Mouse (Mus musculus) megakaryocyte progenitor cell, adult 5-6 weeks (primary cell): Measurements from ENCODE around the gene Tcap. TPM values are rescaled to one million over a fixed set of nuclear protein-coding genes. Genes with fewer than 3 reads are reported as not detected.
"Not testable (repeated sequence)": the region's sequence is repeated elsewhere in the genome, so short reads cannot be mapped to it uniquely, and the experiment has no call there.

ENCODE experiments used
- ATAC-seq: replicated peaks from 2 replicates; pipeline ENCODE4 v1.8.0; 2016; ENCODE audit warnings: mild to moderate bottlenecking, moderate TSS enrichment, inconsistent platforms; ENCODE audit not compliant: poor library complexity
- total RNA-seq, 2 experiments: library from RNA; stranded (forward) in 1 of 2; stranded (reverse) in 1 of 2; fragments of 157-497, 149-512 nt in 1 of 2; fragments of 200-1000 nt in 1 of 2; gene quantifications; 2 replicates each; pipeline versions ENCODE4 v1.2.3 to v1.2.4; 2015 to 2017

The Tcap gene
- total RNA-seq, 2 experiments from 2014 or later: not detected

GRCm38 (mm10) chr11:98379379-98379778 lies 4.2 kb upstream of the Tcap start:
- no peak for ATAC-seq

DNA sequence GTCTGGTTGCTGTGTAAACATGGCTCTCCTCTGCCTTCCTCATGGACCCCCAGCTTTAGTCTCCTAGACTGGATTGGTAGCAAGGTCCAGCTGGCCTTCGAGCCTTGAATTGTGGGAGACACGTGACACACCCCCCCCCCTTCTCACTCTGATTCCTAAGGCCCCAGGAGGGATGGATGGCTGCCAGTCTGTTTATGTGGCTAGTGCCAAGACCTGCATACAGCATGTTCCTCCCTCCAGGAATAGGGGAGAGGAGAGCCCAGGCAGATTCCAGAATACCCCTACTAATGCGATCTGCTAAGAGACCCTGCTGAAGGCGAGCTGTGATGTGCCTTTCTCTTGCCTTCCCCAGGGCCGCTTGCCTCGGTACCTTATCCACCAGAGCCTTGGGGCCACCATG lies 3.5 kb upstream of the Tcap start:
- no peak for ATAC-seq

- ATAC-seq: no peak
These were observed 2.0 kb upstream of the Tcap start for GRCm38 (mm10) chr11:98381651-98382050.

DNA sequence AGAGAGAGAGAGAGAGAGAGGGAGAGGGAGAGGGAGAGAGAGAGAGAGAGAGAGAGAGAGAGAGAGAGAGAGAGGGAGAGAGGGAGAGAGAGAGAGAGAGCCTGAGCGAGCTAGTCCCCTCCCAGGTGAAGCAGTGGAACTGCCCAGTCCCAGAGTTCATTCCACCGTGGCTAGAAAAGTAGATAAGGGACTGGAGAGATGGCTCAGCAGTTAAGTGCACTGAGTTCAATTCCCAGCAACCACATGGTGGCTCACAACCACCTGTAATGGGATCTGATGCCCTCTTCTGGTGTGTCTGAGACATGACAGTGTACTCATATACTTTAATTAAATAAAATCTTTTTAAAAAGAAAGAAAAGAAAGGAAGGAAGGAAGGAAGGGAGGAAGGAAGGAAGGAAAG lies 1.2 kb upstream of the Tcap start:
- ATAC-seq: not testable (repeated sequence)

- no peak for ATAC-seq
These were observed 605 bp downstream of the Tcap start for GRCm38 (mm10) chr11:98384216-98384615.

- no peak for ATAC-seq
These were observed 1.4 kb downstream of the Tcap start for GRCm38 (mm10) chr11:98384721-98385637.

GRCm38 (mm10) chr11:98385638-98386585 lies 2.3 kb downstream of the Tcap start, which contains the start of gene Pnmt:
Gene Pnmt, plus strand, starts transcription at chr11:98386450.
- no peak for ATAC-seq

DNA sequence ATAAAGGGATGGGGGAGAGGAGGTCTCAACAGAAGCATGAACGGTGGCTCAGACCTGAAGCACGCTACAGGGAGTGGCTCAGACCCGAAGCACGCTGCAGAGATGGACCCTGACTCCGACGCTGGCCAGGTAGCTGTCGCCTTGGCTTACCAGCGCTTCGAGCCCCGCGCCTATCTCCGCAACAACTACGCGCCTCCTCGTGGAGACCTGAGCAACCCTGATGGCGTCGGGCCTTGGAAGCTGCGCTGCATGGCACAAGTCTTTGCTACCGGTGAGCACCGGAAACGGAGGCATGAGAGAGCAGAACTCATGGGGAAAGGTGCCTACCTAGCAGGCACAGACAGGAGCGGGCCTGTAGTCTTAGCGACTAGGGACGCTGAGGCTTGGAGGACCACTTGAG lies 3.0 kb downstream of the Tcap start:
- ATAC-seq: no peak

DNA sequence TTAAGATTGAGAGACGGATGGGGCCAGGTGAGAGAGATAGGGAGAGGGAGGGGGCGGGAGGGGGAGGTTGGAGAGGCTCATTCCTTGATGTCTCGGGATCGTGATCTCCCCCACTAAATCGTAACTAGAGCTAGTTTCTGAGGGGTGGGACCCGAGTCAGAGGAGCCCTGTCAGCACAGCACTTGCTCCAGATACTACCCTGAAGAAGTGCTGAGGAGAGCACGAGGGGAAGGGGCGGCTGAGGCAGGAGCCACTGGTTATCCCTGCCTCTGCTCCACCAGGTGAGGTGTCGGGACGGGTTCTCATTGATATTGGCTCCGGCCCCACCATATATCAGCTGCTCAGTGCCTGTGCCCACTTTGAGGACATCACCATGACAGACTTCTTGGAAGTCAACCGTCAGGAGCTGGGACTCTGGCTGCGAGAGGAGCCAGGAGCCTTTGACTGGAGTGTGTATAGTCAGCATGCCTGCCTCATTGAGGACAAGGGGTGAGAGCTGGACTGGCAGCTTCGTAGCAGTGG lies 3.5 kb downstream of the Tcap start:
- no peak for ATAC-seq

- no peak for ATAC-seq
These were observed 4.7 kb downstream of the Tcap start for GRCm38 (mm10) chr11:98388282-98388681.

DNA sequence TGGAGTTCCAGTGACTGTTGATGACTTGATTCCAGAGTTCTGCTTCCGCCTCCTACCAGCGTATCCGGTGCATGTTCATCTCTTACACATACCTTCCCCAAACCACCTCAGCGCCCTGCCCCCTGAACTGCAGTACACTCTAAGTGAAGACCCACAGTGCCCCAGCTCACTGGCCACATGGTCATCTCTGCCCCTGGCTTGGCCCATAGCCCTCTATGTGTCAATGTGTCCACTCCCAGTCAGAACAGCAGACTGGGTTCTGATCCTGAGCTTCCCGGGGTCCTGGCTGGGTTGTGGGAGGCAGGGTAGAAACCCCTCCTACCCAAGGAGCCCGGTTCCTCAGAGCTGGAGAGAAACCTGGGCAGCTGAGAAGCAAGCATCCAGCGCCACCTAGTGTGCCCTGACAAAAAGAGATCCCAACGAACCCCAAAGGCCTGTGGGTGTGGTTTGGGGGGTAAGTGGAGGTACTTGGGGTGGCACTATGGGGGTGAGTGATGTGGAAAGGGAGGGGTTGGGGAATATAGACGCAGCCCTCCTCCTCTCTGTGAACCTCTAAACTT lies 5.7 kb downstream of the Tcap start:
- peak; percentile 44 for ATAC-seq

- ATAC-seq: no peak
These were observed 6.5 kb downstream of the Tcap start for GRCm38 (mm10) chr11:98390141-98390540.

DNA sequence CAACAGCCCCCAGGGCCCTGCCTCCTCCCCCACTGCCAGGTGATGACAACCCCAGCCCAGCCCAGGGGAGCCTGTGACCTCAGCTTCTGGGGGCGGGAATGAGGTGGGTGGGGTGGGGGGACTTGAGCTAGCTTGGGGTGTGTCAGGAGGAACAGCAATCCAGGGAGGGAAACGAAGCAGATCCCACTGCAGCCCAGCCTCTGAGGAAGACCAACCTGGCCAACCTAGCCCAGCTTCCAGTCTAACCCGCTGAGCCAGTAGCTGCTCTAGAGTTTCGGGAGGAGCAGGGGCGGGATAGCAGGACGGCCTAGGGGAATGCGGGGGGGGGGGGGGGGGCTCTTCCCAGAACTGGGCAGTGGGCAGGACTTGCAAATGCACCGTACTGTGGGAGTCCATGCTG lies 8.4 kb downstream of the Tcap start:
- ATAC-seq: no peak

GRCm38 (mm10) chr11:98392645-98393044 lies 9.0 kb downstream of the Tcap start:
- ATAC-seq: peak; percentile 62

DNA sequence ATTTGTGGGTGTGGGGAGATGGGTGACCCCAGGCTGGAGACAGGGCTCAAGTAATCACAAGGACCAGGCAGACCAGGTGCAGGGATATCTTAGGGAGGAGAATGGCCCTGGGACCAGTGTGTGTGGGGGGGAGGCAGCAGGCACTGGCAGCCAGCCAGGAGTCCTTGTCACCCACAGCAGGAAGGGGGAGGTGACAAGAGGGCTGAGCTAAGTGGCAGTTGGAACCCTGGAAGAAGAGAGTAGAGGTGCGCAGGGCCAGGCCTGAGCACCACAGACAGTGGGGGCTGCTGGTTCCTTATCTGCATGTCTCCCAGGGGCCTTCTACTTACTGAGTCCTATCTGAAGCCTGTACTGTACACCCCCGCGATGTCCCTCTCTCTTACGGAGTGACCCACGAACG lies 9.7 kb downstream of the Tcap start:
- ATAC-seq: peak; percentile 62

GRCm38 (mm10) chr11:98394301-98394700 lies 10.7 kb downstream of the Tcap start:
- ATAC-seq: no peak

- ATAC-seq: peak; percentile 50
These were observed 11.4 kb downstream of the Tcap start for GRCm38 (mm10) chr11:98395041-98395440.

DNA sequence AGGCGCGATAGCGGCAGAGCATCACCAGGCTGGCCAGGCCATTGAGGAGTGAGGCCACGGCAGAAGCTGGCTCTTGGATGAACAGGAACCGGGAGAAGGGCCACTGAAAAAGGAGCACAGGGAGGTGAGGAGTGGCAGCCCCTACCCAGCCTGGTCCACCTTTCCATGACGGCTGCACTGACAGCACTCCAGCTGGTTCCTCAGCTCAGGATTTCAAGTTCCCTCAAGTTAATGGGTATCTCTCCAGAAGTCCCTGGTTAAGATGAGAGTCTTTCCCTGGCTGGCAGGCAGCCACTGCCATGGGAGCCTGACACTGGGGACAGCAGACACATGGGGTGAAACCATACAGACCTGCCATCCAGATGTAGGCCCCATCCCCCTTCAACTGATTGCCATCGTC lies 14.3 kb downstream of the Tcap start:
- ATAC-seq: no peak

DNA sequence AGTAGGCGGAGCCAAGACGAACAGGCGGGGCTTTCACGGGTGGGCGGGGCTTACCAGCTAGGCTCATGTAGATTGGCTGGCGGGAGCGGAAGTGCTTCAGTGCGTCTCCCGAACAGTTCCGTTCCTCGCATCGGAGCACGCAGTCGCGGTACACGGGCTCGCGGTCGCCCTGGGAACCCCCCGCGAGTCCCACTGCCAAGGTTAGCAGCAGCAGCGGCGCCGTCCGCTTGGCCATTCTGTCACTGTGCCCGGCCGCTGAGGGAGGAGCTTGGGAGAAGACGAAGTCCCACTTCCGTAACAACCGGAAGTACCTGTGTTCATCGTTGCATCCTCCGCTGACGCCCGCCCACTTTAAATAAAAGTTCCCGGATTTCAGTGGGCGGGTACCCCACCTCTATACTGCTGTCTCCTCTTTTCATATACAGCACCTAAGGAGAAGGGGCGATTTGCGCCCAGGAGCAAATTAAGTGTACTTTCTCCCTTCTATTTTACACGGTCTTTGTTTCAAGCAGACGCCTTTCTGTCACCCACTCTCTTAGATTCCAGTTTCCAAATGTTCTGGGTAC lies 16.6 kb downstream of the Tcap start, which contains the start of gene Pgap3:
Pgap3 (minus strand) TSS at position 330 of the 566 bp plus-strand sequence.
- ATAC-seq: peak; percentile 93

DNA sequence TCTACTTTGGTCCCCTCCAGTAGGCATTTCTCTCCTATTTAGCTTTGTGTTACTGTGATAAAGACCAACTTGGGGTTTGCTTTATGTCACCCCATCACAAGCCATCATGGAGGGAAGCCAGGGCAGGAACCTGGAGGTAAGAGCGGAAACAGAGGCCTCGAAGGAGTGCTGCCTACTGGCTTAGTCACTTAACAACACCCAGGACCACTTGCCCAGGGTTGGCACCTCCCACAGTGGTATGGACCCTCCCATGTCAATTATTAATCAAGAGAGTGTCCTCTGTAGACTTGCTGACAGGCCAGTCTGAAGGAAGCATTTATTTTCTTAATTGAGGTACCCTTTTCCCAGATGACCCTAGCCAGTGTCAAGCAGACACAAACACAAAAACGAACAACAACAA lies 17.2 kb downstream of the Tcap start:
- ATAC-seq: no peak

- ATAC-seq: no peak
These were observed 23.0 kb downstream of the Tcap start for GRCm38 (mm10) chr11:98406621-98407020.
